Mouse (Mus musculus) G1E-ER4 (cell line): ENCODE measurements around the gene Cd200r3. TPM values are rescaled to one million over a fixed set of nuclear protein-coding genes. Genes with fewer than 3 reads are reported as not detected.
A peak's percentile ranks its signal among the peaks of the same experiment; 100 is the strongest.

Experiments used
- GATA1 ChIP-seq: IDR thresholded peaks from one replicate; pipeline ENCODE4 v1.8.0; 2012; ENCODE audit warnings: low read length, inconsistent platforms
- polyA plus RNA-seq: library from polyadenylated mRNA; stranded (reverse); fragments of >175 nt; gene quantifications from 2 replicates; pipeline ENCODE4 v1.2.3, GENCODE M21; 2012

Cd200r3 gene
- polyA plus RNA-seq, 1 experiment: 0.06 TPM

- no peak for TF ChIP-seq GATA1
Observed at GRCm38 (mm10) chr16:45009634-45010033, 66.2 kb downstream of the Cd200r3 start.

- no peak for TF ChIP-seq GATA1
Observed at GRCm38 (mm10) chr16:45015591-45015990, 72.1 kb downstream of the Cd200r3 start.

- TF ChIP-seq GATA1: no peak
Observed at GRCm38 (mm10) chr16:45016488-45016887, 73.0 kb downstream of the Cd200r3 start.

DNA sequence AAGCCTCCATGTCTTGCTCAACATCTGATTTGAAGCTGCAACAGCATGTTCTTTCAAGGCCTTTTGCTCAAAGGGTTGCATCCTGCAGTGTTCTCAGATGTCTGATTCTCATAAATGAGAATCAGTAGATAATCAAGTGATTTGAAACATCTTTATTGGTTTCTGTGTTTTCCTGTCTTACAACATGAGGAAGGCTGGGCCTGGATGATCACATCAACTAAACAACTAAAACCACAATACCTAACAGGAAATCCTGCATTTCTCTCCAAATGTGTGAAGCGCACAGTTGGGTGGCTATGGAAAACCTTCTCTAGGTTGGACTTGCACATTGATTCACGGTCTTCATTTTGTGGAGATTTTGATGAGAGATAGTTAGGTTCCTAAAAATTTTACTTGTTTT, 75.4 kb downstream of the Cd200r3 start:
- no peak for TF ChIP-seq GATA1

DNA sequence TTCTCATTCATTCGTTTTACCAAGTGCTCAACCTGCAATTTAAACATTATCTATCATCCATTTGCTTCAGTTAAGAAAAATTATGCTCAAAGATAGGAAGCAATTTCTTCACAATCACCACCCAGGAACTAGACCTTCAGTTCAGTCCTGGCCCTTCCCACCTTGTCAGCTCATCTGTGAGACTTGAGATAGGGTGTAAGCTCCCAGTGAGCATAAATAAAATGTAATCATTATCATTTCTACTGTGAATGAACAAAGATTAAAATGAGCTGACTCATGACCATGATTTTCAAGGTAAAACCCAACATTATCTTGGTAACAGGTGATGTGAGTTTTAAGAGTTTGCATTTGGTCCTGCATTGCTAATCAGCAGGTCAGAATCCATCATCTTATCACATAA, 76.6 kb downstream of the Cd200r3 start:
- no peak for TF ChIP-seq GATA1

DNA sequence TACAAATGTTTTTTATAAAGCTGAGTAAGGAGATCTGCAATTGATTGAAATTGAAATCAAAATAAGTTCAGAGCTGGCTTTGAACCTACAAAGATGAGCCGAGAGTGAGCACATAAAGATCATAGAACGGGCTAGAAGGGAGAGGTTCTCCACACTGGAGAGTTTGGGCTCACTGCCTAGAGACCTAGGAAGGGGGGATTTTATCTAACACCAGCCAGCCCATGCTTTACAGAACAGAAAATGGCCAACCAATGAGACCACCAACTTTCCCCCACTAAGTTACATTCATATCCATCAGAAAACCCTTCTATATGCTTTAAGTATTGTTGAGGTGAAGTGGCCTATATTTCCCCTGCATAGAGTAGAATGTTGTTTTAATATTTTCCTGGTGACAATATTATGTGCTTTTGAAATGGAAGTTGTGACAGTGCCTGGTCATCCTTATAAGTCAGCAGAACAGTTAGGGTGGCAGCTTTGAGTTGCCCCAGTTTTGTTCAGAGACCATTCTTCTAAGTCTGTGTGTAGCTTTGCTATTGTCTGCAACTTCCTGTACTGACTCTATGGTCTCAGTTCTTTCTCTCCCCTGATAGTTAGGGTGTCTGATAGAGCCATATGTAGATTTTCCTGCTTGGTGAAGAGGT, 77.3 kb downstream of the Cd200r3 start:
- no peak for TF ChIP-seq GATA1

- TF ChIP-seq GATA1: no peak
Observed at GRCm38 (mm10) chr16:45021443-45021842, 78.0 kb downstream of the Cd200r3 start.

DNA sequence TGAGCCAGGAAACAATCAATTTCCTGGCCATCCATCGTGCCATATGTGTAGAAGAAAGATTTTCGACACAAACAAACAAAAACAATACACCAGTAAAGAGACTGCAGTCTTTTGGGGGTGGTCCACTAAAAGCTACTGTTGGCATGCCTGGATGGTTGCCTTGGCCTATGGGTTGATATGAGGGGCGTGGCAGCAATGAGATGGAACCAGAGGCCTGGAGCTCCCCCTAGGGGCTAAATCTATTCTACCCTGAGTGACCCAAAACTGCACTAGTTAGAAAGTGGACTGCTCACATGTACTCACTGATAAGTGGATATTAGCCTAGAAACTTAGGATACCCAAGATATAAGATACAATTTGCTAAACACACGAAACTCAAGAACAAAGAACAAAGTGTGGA, 80.4 kb downstream of the Cd200r3 start:
- no peak for TF ChIP-seq GATA1

DNA sequence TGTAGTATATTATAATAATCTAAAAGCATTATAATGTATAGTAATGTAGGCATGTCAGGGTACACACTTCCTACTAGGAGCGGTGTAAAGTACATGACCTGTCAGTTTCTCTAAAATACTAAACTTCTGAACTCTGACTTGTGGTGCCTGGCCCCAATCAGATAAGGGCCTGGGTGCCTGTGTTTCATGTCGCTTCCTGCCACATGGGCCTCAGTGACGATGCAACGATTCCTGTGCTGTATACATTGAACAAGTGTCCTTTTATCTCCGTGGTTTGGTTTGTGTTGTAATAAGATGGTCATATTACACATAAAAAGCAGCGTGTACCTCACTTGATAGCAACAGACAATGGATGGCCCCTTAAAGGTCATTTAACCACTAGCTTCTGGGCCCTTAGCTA, 81.8 kb downstream of the Cd200r3 start:
- peak; percentile 95 for TF ChIP-seq GATA1

GRCm38 (mm10) chr16:45029080-45029479, 85.6 kb downstream of the Cd200r3 start:
- no peak for TF ChIP-seq GATA1

GRCm38 (mm10) chr16:45029493-45029892, 86.0 kb downstream of the Cd200r3 start:
- TF ChIP-seq GATA1: no peak

GRCm38 (mm10) chr16:45030127-45030526, 86.6 kb downstream of the Cd200r3 start:
- TF ChIP-seq GATA1: no peak

GRCm38 (mm10) chr16:45030796-45031195, 87.3 kb downstream of the Cd200r3 start:
- TF ChIP-seq GATA1: no peak

Other genes starting within 250 kb of the Cd200r3 start
- 5.9 and 9.0 TPM in 2 replicates for gene Nepro, start 219.4 kb upstream of the Cd200r3 start, polyA plus RNA-seq
- 28.5 and 34.9 TPM in 2 replicates for gene Gtpbp8, start 197.3 kb upstream of the Cd200r3 start, polyA plus RNA-seq
- 0.40 and 0.69 TPM in 2 replicates for gene Cd200r1, start 177.9 kb upstream of the Cd200r3 start, polyA plus RNA-seq
- 0.12 and 0.22 TPM in 2 replicates for gene Cd200r4, start 131.9 kb upstream of the Cd200r3 start, polyA plus RNA-seq
- gene Cd200r2, start 76.6 kb upstream of the Cd200r3 start, polyA plus RNA-seq: not detected in 2 replicates
- not detected in 2 replicates for gene Ccdc80, start 149.7 kb downstream of the Cd200r3 start, polyA plus RNA-seq
- 0.12 TPM in 1 of 2 replicates, not detected in the other for gene Slc35a5, start 215.0 kb downstream of the Cd200r3 start, polyA plus RNA-seq
- 12.8 and 16.2 TPM in 2 replicates for gene Atg3, start 215.1 kb downstream of the Cd200r3 start, polyA plus RNA-seq